Mouse (Mus musculus): ENCODE measurements around the gene Filip1l. TPM values are rescaled to one million over a fixed set of nuclear protein-coding genes. Genes with fewer than 3 reads are reported as not detected.

Gene Filip1l
- polyA plus RNA-seq, 1 experiment, result 138 TPM

- TF ChIP-seq CTCF (IDR thresholded peaks at IDR 0.05; ENCODE audit: borderline replicate concordance, insufficient read depth, low read length) (no peak), POLR2A (IDR thresholded peaks at IDR 0.05; ENCODE audit: low read depth, low read length) (no peak)
- Histone ChIP-seq H3K4me1 (ENCODE audit: control insufficient read depth, insufficient read depth, low read length) (peaks cover 8% of the 10 kb centered on the region), H3K27ac (ENCODE audit: insufficient read depth, low read length) (peak overlapping the region; percentile 4; the same call in 1 of the 2 replicates), H3K4me3 (ENCODE audit: insufficient read depth, low read length) (no peak overlapping the region)
These were observed 131.3 kb downstream of the Filip1l start for GRCm38 (mm10) chr16:57484043-57484795.

- TF ChIP-seq CTCF (IDR thresholded peaks at IDR 0.05; ENCODE audit: borderline replicate concordance, insufficient read depth, low read length) (no peak), POLR2A (IDR thresholded peaks at IDR 0.05; ENCODE audit: low read depth, low read length) (no peak)
- peaks cover 6% of the 10 kb centered on the region for H3K4me1 ChIP-seq (ENCODE audit: control insufficient read depth, insufficient read depth, low read length)
- no peak overlapping the region for H3K4me3 ChIP-seq (ENCODE audit: insufficient read depth, low read length)
- no peak overlapping the region for H3K27ac ChIP-seq (ENCODE audit: insufficient read depth, low read length)
These were observed 132.4 kb downstream of the Filip1l start for GRCm38 (mm10) chr16:57485265-57485664.

GRCm38 (mm10) chr16:57486266-57486665, 133.4 kb downstream of the Filip1l start:
- Histone ChIP-seq H3K4me3 (ENCODE audit: insufficient read depth, low read length) (no peak overlapping the region), H3K27ac (ENCODE audit: insufficient read depth, low read length) (no peak overlapping the region), H3K4me1 (ENCODE audit: control insufficient read depth, insufficient read depth, low read length) (peaks cover 6% of the 10 kb centered on the region)
- TF ChIP-seq POLR2A (IDR thresholded peaks at IDR 0.05; ENCODE audit: low read depth, low read length) (no peak), CTCF (IDR thresholded peaks at IDR 0.05; ENCODE audit: borderline replicate concordance, insufficient read depth, low read length) (no peak)

GRCm38 (mm10) chr16:57488661-57489060, 135.8 kb downstream of the Filip1l start:
- H3K4me3 ChIP-seq (ENCODE audit: insufficient read depth, low read length), result no peak overlapping the region
- H3K4me1 ChIP-seq (ENCODE audit: control insufficient read depth, insufficient read depth, low read length), result peaks cover 6% of the 10 kb centered on the region
- TF ChIP-seq POLR2A (IDR thresholded peaks at IDR 0.05; ENCODE audit: low read depth, low read length), result no peak
- no peak for TF ChIP-seq CTCF (IDR thresholded peaks at IDR 0.05; ENCODE audit: borderline replicate concordance, insufficient read depth, low read length)
- H3K27ac ChIP-seq (ENCODE audit: insufficient read depth, low read length), result no peak overlapping the region

- Histone ChIP-seq H3K27ac (ENCODE audit: insufficient read depth, low read length) (no peak overlapping the region), H3K4me3 (ENCODE audit: insufficient read depth, low read length) (no peak overlapping the region), H3K4me1 (ENCODE audit: control insufficient read depth, insufficient read depth, low read length) (peaks cover 6% of the 10 kb centered on the region)
- TF ChIP-seq CTCF (IDR thresholded peaks at IDR 0.05; ENCODE audit: borderline replicate concordance, insufficient read depth, low read length) (no peak), POLR2A (IDR thresholded peaks at IDR 0.05; ENCODE audit: low read depth, low read length) (no peak)
These were observed 137.8 kb downstream of the Filip1l start for GRCm38 (mm10) chr16:57490691-57491090.

- Histone ChIP-seq H3K4me3 (ENCODE audit: insufficient read depth, low read length) (no peak overlapping the region), H3K4me1 (ENCODE audit: control insufficient read depth, insufficient read depth, low read length) (peaks cover 2% of the 10 kb centered on the region; the same call in 1 of the 2 replicates), H3K27ac (ENCODE audit: insufficient read depth, low read length) (no peak overlapping the region)
- TF ChIP-seq POLR2A (IDR thresholded peaks at IDR 0.05; ENCODE audit: low read depth, low read length) (no peak), CTCF (IDR thresholded peaks at IDR 0.05; ENCODE audit: borderline replicate concordance, insufficient read depth, low read length) (no peak)
These were observed 139.0 kb downstream of the Filip1l start for GRCm38 (mm10) chr16:57491853-57492252.

- Histone ChIP-seq H3K4me1 (ENCODE audit: control insufficient read depth, insufficient read depth, low read length) (peaks cover 2% of the 10 kb centered on the region), H3K4me3 (ENCODE audit: insufficient read depth, low read length) (no peak overlapping the region), H3K27ac (ENCODE audit: insufficient read depth, low read length) (no peak overlapping the region)
- TF ChIP-seq POLR2A (IDR thresholded peaks at IDR 0.05; ENCODE audit: low read depth, low read length) (no peak), CTCF (IDR thresholded peaks at IDR 0.05; ENCODE audit: borderline replicate concordance, insufficient read depth, low read length) (no peak)
These were observed 142.7 kb downstream of the Filip1l start for GRCm38 (mm10) chr16:57495476-57496203.

GRCm38 (mm10) chr16:57496437-57497173, 143.7 kb downstream of the Filip1l start:
- no peak for TF ChIP-seq CTCF (IDR thresholded peaks at IDR 0.05; ENCODE audit: borderline replicate concordance, insufficient read depth, low read length)
- TF ChIP-seq POLR2A (IDR thresholded peaks at IDR 0.05; ENCODE audit: low read depth, low read length), result no peak
- Histone ChIP-seq H3K4me1 (ENCODE audit: control insufficient read depth, insufficient read depth, low read length) (peaks cover 2% of the 10 kb centered on the region), H3K4me3 (ENCODE audit: insufficient read depth, low read length) (no peak overlapping the region), H3K27ac (ENCODE audit: insufficient read depth, low read length) (no peak overlapping the region)

GRCm38 (mm10) chr16:57500851-57501250, 148.0 kb downstream of the Filip1l start:
- no peak for TF ChIP-seq POLR2A (IDR thresholded peaks at IDR 0.05; ENCODE audit: low read depth, low read length)
- TF ChIP-seq CTCF (IDR thresholded peaks at IDR 0.05; ENCODE audit: borderline replicate concordance, insufficient read depth, low read length), result no peak
- Histone ChIP-seq H3K4me1 (ENCODE audit: control insufficient read depth, insufficient read depth, low read length) (peaks cover 2% of the 10 kb centered on the region), H3K27ac (ENCODE audit: insufficient read depth, low read length) (peak overlapping the region; percentile 98; the same call in 1 of the 2 replicates), H3K4me3 (ENCODE audit: insufficient read depth, low read length) (no peak overlapping the region)
